Mouse (Mus musculus) erythroblast, embryonic 14.5 days (primary cell): Measurements from ENCODE around the gene Shank2.

ENCODE experiments used
- GATA1 ChIP-seq: IDR thresholded peaks from 2 replicates; pipeline ENCODE4 v1.6.1; 2012; ENCODE audit warnings: low read length, inconsistent platforms, mixed read lengths
- TAL1 ChIP-seq: IDR thresholded peaks from 3 replicates; pipeline ENCODE4 v1.6.1; 2012; ENCODE audit warnings: low read length, inconsistent platforms, mixed read lengths

GRCm38 (mm10) chr7:144420552-144420951, 418.8 kb downstream of the Shank2 start:
- TF ChIP-seq TAL1 (no peak), GATA1 (no peak)
